Mouse (Mus musculus) CD4-positive, CD25-positive, alpha-beta regulatory T cell, adult 2 months (primary cell): ENCODE results near the gene Ncoa5.

Experiments
- DNase-seq: peaks from one replicate; pipeline ENCODE4 v3.0.0-alpha.2; 2012; ENCODE audit warnings: low read depth, low spot score

The Ncoa5 gene

GRCm38 (mm10) chr2:165050826-165051548, 16.3 kb upstream of the Ncoa5 start:
- DNase-seq = no peak

GRCm38 (mm10) chr2:165049044-165049443, 14.4 kb upstream of the Ncoa5 start:
- DNase-seq = no peak

GRCm38 (mm10) chr2:165043729-165044128, 9.1 kb upstream of the Ncoa5 start:
- DNase-seq = no peak

GRCm38 (mm10) chr2:165043090-165043636, 8.5 kb upstream of the Ncoa5 start:
- peak; percentile 7 for DNase-seq

- no peak for DNase-seq
Measured at GRCm38 (mm10) chr2:165042126-165042525, 7.5 kb upstream of the Ncoa5 start.

- no peak for DNase-seq
Measured at GRCm38 (mm10) chr2:165037415-165037814, 2.7 kb upstream of the Ncoa5 start.

- DNase-seq = no peak
Measured at GRCm38 (mm10) chr2:165035058-165035431, 378 bp upstream of the Ncoa5 start.

- DNase-seq = no peak
Measured at GRCm38 (mm10) chr2:165033306-165033705, 1.4 kb downstream of the Ncoa5 start.

- DNase-seq = no peak
Measured at GRCm38 (mm10) chr2:165032533-165032932, 2.1 kb downstream of the Ncoa5 start.

GRCm38 (mm10) chr2:165027163-165027562, 7.5 kb downstream of the Ncoa5 start:
- no peak for DNase-seq

- DNase-seq = no peak
Measured at GRCm38 (mm10) chr2:165020490-165020889, 14.2 kb downstream of the Ncoa5 start.

- DNase-seq = no peak
Measured at GRCm38 (mm10) chr2:165014935-165015334, 19.7 kb downstream of the Ncoa5 start.

GRCm38 (mm10) chr2:165010351-165010750, 24.3 kb downstream of the Ncoa5 start:
- DNase-seq = no peak

GRCm38 (mm10) chr2:165009581-165009980, 25.1 kb downstream of the Ncoa5 start:
- no peak for DNase-seq

GRCm38 (mm10) chr2:165009161-165009560, 25.5 kb downstream of the Ncoa5 start:
- DNase-seq = no peak

- no peak for DNase-seq
Measured at GRCm38 (mm10) chr2:165007986-165008385, 26.7 kb downstream of the Ncoa5 start.

GRCm38 (mm10) chr2:165006813-165007212, 27.9 kb downstream of the Ncoa5 start:
- no peak for DNase-seq

- DNase-seq = no peak
Measured at GRCm38 (mm10) chr2:165004237-165004636, 30.4 kb downstream of the Ncoa5 start.

GRCm38 (mm10) chr2:165003108-165003507, 31.6 kb downstream of the Ncoa5 start:
- DNase-seq = no peak

GRCm38 (mm10) chr2:165001958-165002357, 32.7 kb downstream of the Ncoa5 start:
- DNase-seq = no peak

- DNase-seq = no peak
Measured at GRCm38 (mm10) chr2:164997721-164998428, 36.8 kb downstream of the Ncoa5 start.

- DNase-seq = no peak
Measured at GRCm38 (mm10) chr2:164996848-164997720, 37.6 kb downstream of the Ncoa5 start.
